Mouse (Mus musculus) left cerebral cortex, adult 2 months (tissue): ENCODE results near the gene Dock1. TPM values are rescaled to one million over a fixed set of nuclear protein-coding genes. Genes with fewer than 3 reads are reported as not detected.

ENCODE experiments used
- DNase-seq, 2 experiments: peaks; one replicate each; pipeline ENCODE4 v3.0.0; 2021 to 2022; ENCODE audit warnings: low spot score in 2 of 2, mixed read lengths in 1 of 2; ENCODE audit errors: extremely low spot score in 1 of 2
- H3K27ac ChIP-seq: fragments of 200-600 bp; 2 replicates; pipeline ENCODE4 v1.8.1; 2022
- H3K4me3 ChIP-seq: fragments of 200-600 bp; 2 replicates; pipeline ENCODE4 v1.8.1; 2022
- CTCF ChIP-seq: fragments of 200-600 bp; IDR thresholded peaks from 2 replicates; pipeline ENCODE4 v1.8.1; 2022; ENCODE audit warnings: antibody characterized with exemption, mild to moderate bottlenecking, moderate library complexity
- intact Hi-C: fragments of 180-260 bp; cut with DNase I; formaldehyde crosslinking; loops from one replicate; pipeline ENCODE4 v1.15.1; 2025
- total RNA-seq, 2 experiments: library from RNA; stranded (reverse); gene quantifications; 2 replicates each; pipeline ENCODE4 v1.2.3; 2021

Gene Dock1
- total RNA-seq, 2 experiments from 2014 or later = 21.7 to 22.4 TPM

GRCm38 (mm10) chr7:134698246-134698645 is 27.8 kb downstream of the Dock1 start:
- Histone ChIP-seq H3K4me3 (no peak overlapping the region), H3K27ac (no peak overlapping the region)
- TF ChIP-seq CTCF = no peak
- DNase-seq = no peak
- intact Hi-C loops = no loop called here

- TF ChIP-seq CTCF = no peak
- intact Hi-C loops = no loop called here
- no peak overlapping the region for H3K4me3 ChIP-seq
- no peak for DNase-seq
- H3K27ac ChIP-seq = no peak overlapping the region
These were observed 29.5 kb downstream of the Dock1 start for GRCm38 (mm10) chr7:134700001-134700400.

GRCm38 (mm10) chr7:134702481-134702880 is 32.0 kb downstream of the Dock1 start:
- intact Hi-C loops = no loop called here

GRCm38 (mm10) chr7:134703704-134704103 is 33.2 kb downstream of the Dock1 start:
- intact Hi-C loops = no loop called here
- no peak overlapping the region for H3K27ac ChIP-seq
- no peak overlapping the region for H3K4me3 ChIP-seq
- no peak for DNase-seq
- no peak for TF ChIP-seq CTCF

More at GRCm38 (mm10) chr7:134702481-134702880, 32.0 kb downstream of the Dock1 start:
- DNase-seq = no peak
- Histone ChIP-seq H3K4me3 (no peak overlapping the region), H3K27ac (no peak overlapping the region)
- TF ChIP-seq CTCF = no peak

- DNase-seq = peak; percentile 21 to 56
- TF ChIP-seq CTCF = no peak; the same call in 1 of the 2 replicates
- Histone ChIP-seq H3K27ac (peak overlapping the region; percentile 36; the same call in 1 of the 2 replicates), H3K4me3 (no peak overlapping the region)
- intact Hi-C loops = loop anchor here (5.0 kb wide), 1 partner anchor 37 kb away; the partner anchor contains the start of gene Dock1
These were observed 38.9 kb downstream of the Dock1 start for GRCm38 (mm10) chr7:134709226-134709853.

GRCm38 (mm10) chr7:134711576-134711975 is 41.1 kb downstream of the Dock1 start:
- peak; percentile 28 for TF ChIP-seq CTCF
- no peak for DNase-seq

GRCm38 (mm10) chr7:134719406-134719805 is 49.0 kb downstream of the Dock1 start:
- Histone ChIP-seq H3K27ac (no peak overlapping the region), H3K4me3 (no peak overlapping the region)
- no peak for TF ChIP-seq CTCF
- no peak for DNase-seq
- intact Hi-C loops = no loop called here

More at GRCm38 (mm10) chr7:134711576-134711975, 41.1 kb downstream of the Dock1 start:
- no peak overlapping the region for H3K4me3 ChIP-seq
- intact Hi-C loops = no loop called here
- no peak overlapping the region for H3K27ac ChIP-seq

GRCm38 (mm10) chr7:134722361-134722760 is 51.9 kb downstream of the Dock1 start:
- DNase-seq = no peak
- no peak for TF ChIP-seq CTCF
- intact Hi-C loops = no loop called here
- H3K4me3 ChIP-seq = no peak overlapping the region
- H3K27ac ChIP-seq = no peak overlapping the region

- no peak for DNase-seq
- intact Hi-C loops = no loop called here
- Histone ChIP-seq H3K4me3 (no peak overlapping the region), H3K27ac (no peak overlapping the region)
- no peak for TF ChIP-seq CTCF
These were observed 52.5 kb downstream of the Dock1 start for GRCm38 (mm10) chr7:134722955-134723354.

- intact Hi-C loops = no loop called here
- TF ChIP-seq CTCF = no peak
- DNase-seq = no peak
- no peak overlapping the region for H3K4me3 ChIP-seq
- H3K27ac ChIP-seq = no peak overlapping the region
These were observed 53.1 kb downstream of the Dock1 start for GRCm38 (mm10) chr7:134723509-134723908.

- no peak overlapping the region for H3K27ac ChIP-seq
- intact Hi-C loops = no loop called here
- DNase-seq = no peak
- no peak for TF ChIP-seq CTCF
- no peak overlapping the region for H3K4me3 ChIP-seq
These were observed 54.4 kb downstream of the Dock1 start for GRCm38 (mm10) chr7:134724841-134725240.

- no peak overlapping the region for H3K4me3 ChIP-seq
- intact Hi-C loops = loop anchor here (2.0 kb wide), 1 partner anchor 49 kb away; no protein-coding TSS in a partner anchor
- H3K27ac ChIP-seq = no peak overlapping the region
- no peak for TF ChIP-seq CTCF
- peak in 1 of 2 experiments; percentile 18 for DNase-seq
These were observed 55.4 kb downstream of the Dock1 start for GRCm38 (mm10) chr7:134725551-134726529.
